Mouse (Mus musculus) heart, postnatal 0 days (tissue): ENCODE results near the gene Orai3.

ENCODE experiments used
- CTCF ChIP-seq: IDR thresholded peaks from 2 replicates; pipeline ENCODE4 v1.5.1; 2016; ENCODE audit warnings: antibody characterized with exemption, control low read depth, low read depth
- EP300 ChIP-seq: IDR thresholded peaks from 2 replicates; pipeline ENCODE4 v1.6.1; 2016; ENCODE audit warnings: antibody characterized with exemption, low read depth

GRCm38 (mm10) chr7:127768997-127769593, 520 bp upstream of the Orai3 start:
- TF ChIP-seq CTCF (no peak), EP300 (no peak)
